Mouse (Mus musculus) heart, embryonic 12.5 days (tissue): ENCODE results near the gene Nepn. TPM values are rescaled to one million over a fixed set of nuclear protein-coding genes. Genes with fewer than 3 reads are reported as not detected.
A peak's percentile ranks its signal among the peaks of the same experiment; 100 is the strongest.

Experiments used
- ATAC-seq: fragments of 200-750 bp; cut with Nextera tagmentation; 2 replicates; pipeline ENCODE4 v1.8.0; 2017; ENCODE audit warnings: moderate TSS enrichment, moderate library complexity; ENCODE audit not compliant: insufficient number of reproducible peaks, low FRiP score
- H3K27ac ChIP-seq: fragments of 300-500 bp; sonication (generic); 2 replicates; pipeline ENCODE4 v1.5.1; 2016; ENCODE audit warnings: mild to moderate bottlenecking, moderate library complexity; ENCODE audit not compliant: poor library complexity, severe bottlenecking
- H3K27me3 ChIP-seq: fragments of 300-500 bp; sonication (generic); replicated peaks from 2 replicates; pipeline ENCODE4 v1.6.1; 2016; ENCODE audit warnings: mild to moderate bottlenecking, moderate library complexity
- H3K36me3 ChIP-seq: fragments of 300-500 bp; sonication (generic); 2 replicates; pipeline ENCODE4 v1.6.1; 2016; ENCODE audit warnings: mild to moderate bottlenecking, moderate library complexity
- H3K4me1 ChIP-seq: fragments of 300-500 bp; sonication (generic); replicated peaks from 2 replicates; pipeline ENCODE4 v1.6.1; 2016; ENCODE audit warnings: mild to moderate bottlenecking
- H3K4me2 ChIP-seq: fragments of 300-500 bp; sonication (generic); 2 replicates; pipeline ENCODE4 v1.6.1; 2016; ENCODE audit warnings: mild to moderate bottlenecking, moderate library complexity
- H3K4me3 ChIP-seq: fragments of 300-500 bp; sonication (generic); 2 replicates; pipeline ENCODE4 v1.5.1; 2016; ENCODE audit warnings: mild to moderate bottlenecking
- H3K9ac ChIP-seq: fragments of 300-500 bp; sonication (generic); 2 replicates; pipeline ENCODE4 v1.6.1; 2016; ENCODE audit warnings: mild to moderate bottlenecking, moderate library complexity
- H3K9me3 ChIP-seq: fragments of 300-500 bp; sonication (generic); replicated peaks from 2 replicates; pipeline ENCODE4 v1.6.1; 2016; ENCODE audit warnings: mild to moderate bottlenecking, moderate library complexity
- WGBS: fragments of 180-500 bp; shearing (Covaris S2); methylation state at CpG from one replicate; pipeline ENCODE4 v1.1.7; 2016; 5-methylcytosine and 5-hydroxymethylcytosine counted together
- polyA plus RNA-seq: library from polyadenylated mRNA; unstranded; fragments of >200 nt; fragmentation: Nextera tagmentation; extraction: Ambion mirVana; gene quantifications from 2 replicates; pipeline ENCODE4 v1.2.1, GENCODE M21; 2016

Gene Nepn
- polyA plus RNA-seq, 1 experiment from 2014 or later, result not detected

DNA sequence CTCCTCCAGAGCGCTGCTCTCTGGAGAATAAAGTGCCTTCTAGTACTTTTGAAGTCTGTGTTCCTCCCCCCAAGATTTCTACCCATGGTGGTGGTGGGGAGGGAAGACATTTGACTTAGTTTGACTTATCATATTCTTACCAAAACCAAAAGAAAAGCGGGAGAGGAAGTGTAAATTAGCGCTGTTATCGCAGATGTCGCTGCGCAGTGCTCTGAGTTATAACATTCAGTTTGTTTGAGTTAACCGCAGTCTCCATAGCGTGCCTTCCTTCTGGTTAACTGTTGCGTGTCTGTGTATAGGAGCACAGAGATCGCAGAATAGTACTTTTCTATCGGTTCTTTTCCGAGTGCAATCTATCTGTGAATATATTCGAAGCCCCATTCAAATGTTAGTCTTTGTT lies 16.4 kb downstream of the Nepn start:
- Histone ChIP-seq H3K36me3 (no peaks in the 10 kb centered on the region), H3K27ac (no peak overlapping the region), H3K27me3 (no peaks in the 10 kb centered on the region), H3K9me3 (no peaks in the 10 kb centered on the region), H3K4me2 (no peak overlapping the region), H3K4me3 (no peak overlapping the region), H3K4me1 (no peaks in the 10 kb centered on the region), H3K9ac (no peak overlapping the region)
- WGBS, result 84% methylated on average over 13 of the region's 13 CpGs
- ATAC-seq, result no peak

DNA sequence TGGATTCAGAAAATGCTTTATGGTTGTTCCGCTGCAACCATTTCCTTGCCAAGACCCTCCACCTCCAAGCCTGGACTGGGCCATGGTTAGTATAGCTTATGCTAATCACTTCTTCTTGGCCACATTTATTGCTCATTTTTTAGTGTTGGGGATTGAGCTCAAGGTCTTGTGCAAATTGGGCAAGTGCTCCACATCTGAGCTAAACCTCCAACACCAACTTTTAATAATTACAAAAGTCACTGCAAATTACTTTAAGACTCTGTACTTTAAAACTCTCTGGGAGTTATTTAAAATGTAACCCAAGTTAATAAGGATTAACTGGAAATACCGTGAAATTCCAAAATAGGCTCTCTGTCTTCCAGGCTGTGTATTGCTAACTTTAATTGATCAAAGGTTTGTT lies 18.8 kb downstream of the Nepn start:
- H3K9ac ChIP-seq, result no peak overlapping the region
- H3K36me3 ChIP-seq, result no peaks in the 10 kb centered on the region
- no peak overlapping the region for H3K27ac ChIP-seq
- no peak overlapping the region for H3K4me3 ChIP-seq
- no peaks in the 10 kb centered on the region for H3K27me3 ChIP-seq
- no peaks in the 10 kb centered on the region for H3K4me1 ChIP-seq
- WGBS, result 83% methylated on average over 2 of the region's 2 CpGs
- no peaks in the 10 kb centered on the region for H3K9me3 ChIP-seq
- no peak overlapping the region for H3K4me2 ChIP-seq
- ATAC-seq, result no peak

DNA sequence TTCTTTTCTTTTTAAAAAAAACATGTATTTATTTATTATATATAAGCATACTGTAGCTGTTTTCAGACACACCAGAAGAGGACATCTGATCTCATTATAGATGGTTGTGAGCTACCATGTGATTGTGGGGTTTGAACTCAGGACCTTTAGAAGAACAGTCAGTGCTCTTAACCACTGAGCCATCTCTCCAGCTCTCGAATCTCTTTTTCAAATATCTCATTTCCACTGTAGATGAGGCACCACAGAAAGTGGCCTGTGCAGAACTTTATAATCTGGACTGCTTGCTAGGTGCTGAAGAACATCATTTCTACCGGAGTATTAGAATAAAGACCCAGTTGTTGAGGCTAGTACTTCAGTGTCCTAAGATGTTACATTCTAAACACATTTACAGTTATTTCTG lies 26.2 kb downstream of the Nepn start:
- H3K27me3 ChIP-seq, result no peaks in the 10 kb centered on the region
- no peak overlapping the region for H3K27ac ChIP-seq
- no peak overlapping the region for H3K4me2 ChIP-seq
- WGBS, result 73% methylated on average over 2 of the region's 2 CpGs
- peaks cover 12% of the 10 kb centered on the region for H3K4me1 ChIP-seq
- H3K36me3 ChIP-seq, result no peaks in the 10 kb centered on the region
- H3K9ac ChIP-seq, result no peak overlapping the region
- ATAC-seq, result no peak
- H3K4me3 ChIP-seq, result no peak overlapping the region
- H3K9me3 ChIP-seq, result no peaks in the 10 kb centered on the region

DNA sequence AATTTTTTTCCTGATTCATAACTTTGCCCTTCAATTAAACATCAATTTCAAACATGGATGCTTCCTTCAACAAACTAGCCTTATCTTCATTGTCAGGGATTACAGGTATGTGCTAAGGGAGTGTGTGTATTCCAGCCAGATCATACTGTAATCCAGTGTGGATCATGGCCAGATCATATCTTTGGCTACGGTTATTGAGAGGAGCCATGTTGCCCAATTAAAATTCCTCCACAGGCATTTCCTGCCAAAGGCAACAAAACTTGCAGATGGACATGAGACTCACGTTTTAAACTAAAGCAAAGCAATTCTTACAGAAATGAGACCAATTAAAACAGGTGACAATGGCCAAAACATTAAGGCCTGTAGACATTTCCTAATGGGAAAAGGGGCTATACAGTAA lies 27.7 kb downstream of the Nepn start:
- H3K36me3 ChIP-seq, result no peaks in the 10 kb centered on the region
- H3K9ac ChIP-seq, result no peak overlapping the region
- H3K4me3 ChIP-seq, result peak overlapping the region; percentile 82
- 58% methylated on average over 2 of the region's 2 CpGs for WGBS
- peak overlapping the region; percentile 66 for H3K4me2 ChIP-seq
- H3K27me3 ChIP-seq, result no peaks in the 10 kb centered on the region
- no peak for ATAC-seq
- H3K4me1 ChIP-seq, result peaks cover 20% of the 10 kb centered on the region
- no peaks in the 10 kb centered on the region for H3K9me3 ChIP-seq
- no peak overlapping the region for H3K27ac ChIP-seq

DNA sequence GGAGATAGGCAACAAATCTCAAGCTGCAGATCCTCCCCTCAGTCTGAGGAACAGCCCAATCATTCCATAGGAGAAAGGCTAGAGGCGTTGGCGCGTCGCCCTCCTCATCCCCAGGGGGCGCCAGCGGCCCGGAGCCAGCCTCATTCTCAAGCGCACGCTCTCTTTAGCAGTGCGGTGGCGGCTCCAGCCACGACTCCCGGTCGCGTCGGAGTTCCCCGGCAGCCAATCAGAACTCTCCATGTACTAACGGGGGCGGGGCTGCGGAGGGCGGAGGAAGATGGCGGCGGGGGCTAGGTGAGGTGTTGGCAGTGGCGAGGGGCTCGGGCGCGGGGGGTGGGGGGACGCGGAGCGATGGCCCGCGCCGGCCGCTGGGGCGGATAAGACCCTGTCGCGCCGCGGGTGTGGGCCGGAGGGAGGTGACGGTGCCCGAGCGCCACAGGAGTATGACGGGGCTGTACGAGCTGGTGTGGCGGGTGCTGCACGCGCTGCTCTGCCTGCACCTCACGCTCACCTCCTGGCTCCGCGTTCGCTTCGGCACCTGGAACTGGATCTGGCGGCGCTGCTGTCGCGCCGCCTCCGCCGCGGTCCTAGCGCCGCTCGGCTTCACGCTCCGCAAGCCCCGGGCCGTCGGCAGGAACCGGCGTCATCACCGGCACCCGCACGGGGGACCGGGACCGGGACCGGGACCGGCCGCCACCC lies 28.7 kb downstream of the Nepn start, which contains the start of gene Nus1:
Gene Nus1 (plus strand): TSS at position 249 of the 699 bp plus-strand sequence.
- H3K4me1 ChIP-seq, result peaks cover 30% of the 10 kb centered on the region
- H3K9ac ChIP-seq, result peak within 1 kb of the TSS; percentile 85
- no peaks in the 10 kb centered on the region for H3K36me3 ChIP-seq
- no peaks in the 10 kb centered on the region for H3K27me3 ChIP-seq
- ATAC-seq, result peak; percentile 99
- under 1% methylated on average over 63 of the region's 79 CpGs for WGBS
- H3K4me2 ChIP-seq, result peak within 1 kb of the TSS; percentile 87
- no peaks in the 10 kb centered on the region for H3K9me3 ChIP-seq
- peak within 1 kb of the TSS; percentile 90 for H3K27ac ChIP-seq
- peak within 1 kb of the TSS; percentile 82 for H3K4me3 ChIP-seq

DNA sequence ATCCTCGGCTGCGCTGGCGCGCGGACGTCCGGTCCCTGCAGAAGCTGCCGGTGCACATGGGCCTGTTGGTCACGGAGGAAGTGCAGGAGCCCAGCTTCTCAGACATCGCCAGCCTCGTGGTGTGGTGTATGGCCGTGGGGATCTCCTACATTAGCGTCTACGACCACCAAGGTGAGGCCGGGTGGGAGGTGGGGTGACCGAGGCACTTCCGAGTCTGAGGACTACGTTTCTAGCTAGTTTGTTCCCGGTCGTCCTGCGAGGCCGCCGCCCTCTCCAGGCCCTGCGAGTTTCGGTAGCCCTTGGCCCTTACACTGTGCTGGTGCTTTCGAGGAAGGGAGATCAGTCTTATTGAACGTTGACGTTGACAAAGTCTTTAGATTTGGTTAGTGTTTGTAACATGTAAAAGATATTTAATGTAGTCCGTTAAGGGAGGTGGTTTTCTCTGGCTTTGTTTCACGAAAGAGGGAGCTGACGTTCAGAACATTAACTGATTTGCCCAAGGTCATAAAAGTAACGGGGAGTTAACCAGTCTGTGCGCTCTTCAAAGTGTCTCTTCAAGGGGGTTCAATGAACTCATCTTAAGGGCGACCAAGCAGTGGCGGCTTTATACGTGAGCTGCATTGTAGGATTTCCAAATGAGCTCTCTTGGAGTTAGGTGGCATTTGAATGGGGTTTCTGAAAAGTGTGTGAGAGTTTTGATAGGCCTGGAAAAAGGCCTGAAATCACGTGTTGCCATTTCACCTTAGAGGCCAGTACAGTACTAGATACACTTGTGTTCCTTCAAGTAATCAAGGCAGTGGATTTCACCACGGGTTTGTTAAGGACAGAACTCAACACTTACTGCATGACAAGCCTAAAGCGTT lies 29.5 kb downstream of the Nepn start:
- H3K27ac ChIP-seq, result peak overlapping the region; percentile 90
- H3K9ac ChIP-seq, result peak overlapping the region; percentile 85
- ATAC-seq, result peak; percentile 34
- H3K4me3 ChIP-seq, result peak overlapping the region; percentile 82
- H3K27me3 ChIP-seq, result no peaks in the 10 kb centered on the region
- H3K9me3 ChIP-seq, result no peaks in the 10 kb centered on the region
- H3K36me3 ChIP-seq, result no peaks in the 10 kb centered on the region
- peak overlapping the region; percentile 87 for H3K4me2 ChIP-seq
- peaks cover 33% of the 10 kb centered on the region for H3K4me1 ChIP-seq
- WGBS, result 1% methylated on average over 39 of the region's 39 CpGs

DNA sequence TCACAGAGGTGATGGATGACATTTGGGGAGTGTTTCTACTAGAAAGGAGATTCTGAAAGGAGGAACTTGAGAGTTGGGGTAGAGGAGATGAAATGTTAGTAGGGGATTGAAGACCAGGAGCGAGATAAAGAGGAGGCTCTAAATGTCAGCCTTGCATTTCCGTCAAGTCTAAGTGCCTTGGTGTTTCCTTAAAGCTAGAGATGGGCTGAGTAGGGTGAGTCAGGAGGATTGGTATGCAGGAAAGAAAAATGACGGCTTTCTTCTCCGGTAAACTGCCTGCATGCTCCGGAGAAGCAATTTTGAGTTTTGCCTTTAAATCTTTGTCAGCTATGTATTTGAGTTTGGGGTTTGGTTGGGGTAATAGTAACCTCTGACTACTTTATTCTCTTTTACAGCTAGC lies 30.2 kb downstream of the Nepn start:
- peak overlapping the region; percentile 82 for H3K4me3 ChIP-seq
- H3K27me3 ChIP-seq, result no peaks in the 10 kb centered on the region
- no peaks in the 10 kb centered on the region for H3K36me3 ChIP-seq
- peak overlapping the region; percentile 85 for H3K9ac ChIP-seq
- no peak overlapping the region for H3K27ac ChIP-seq
- 31% methylated on average over 5 of the region's 5 CpGs for WGBS
- H3K9me3 ChIP-seq, result no peaks in the 10 kb centered on the region
- H3K4me1 ChIP-seq, result peaks cover 33% of the 10 kb centered on the region
- H3K4me2 ChIP-seq, result peak overlapping the region; percentile 87
- no peak for ATAC-seq

DNA sequence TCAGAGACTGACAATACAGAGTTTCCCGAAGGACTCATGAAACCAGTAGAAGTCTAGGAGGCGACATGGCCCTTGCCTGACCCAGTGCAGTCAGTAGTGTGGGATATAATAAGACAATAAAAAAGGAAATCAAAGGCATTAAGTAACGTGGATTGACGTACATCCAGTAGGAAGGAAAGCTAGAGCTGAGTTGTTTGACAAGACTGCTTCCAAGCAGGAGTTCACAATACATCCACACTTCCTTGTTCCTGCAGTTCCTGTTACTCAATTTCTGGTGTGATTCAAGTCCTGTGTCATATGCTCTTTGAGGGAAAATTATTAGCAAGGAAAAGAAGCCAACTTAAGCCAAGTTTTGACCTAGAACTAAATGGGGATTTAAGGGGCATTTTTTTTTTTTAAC lies 30.6 kb downstream of the Nepn start:
- H3K9me3 ChIP-seq, result no peaks in the 10 kb centered on the region
- no peak overlapping the region for H3K27ac ChIP-seq
- peaks cover 33% of the 10 kb centered on the region for H3K4me1 ChIP-seq
- peak overlapping the region; percentile 82; the same call in 1 of the 2 replicates for H3K4me3 ChIP-seq
- no peak for ATAC-seq
- H3K9ac ChIP-seq, result no peak overlapping the region
- 76% methylated on average over 4 of the region's 4 CpGs for WGBS
- no peaks in the 10 kb centered on the region for H3K36me3 ChIP-seq
- peak overlapping the region; percentile 87 for H3K4me2 ChIP-seq
- H3K27me3 ChIP-seq, result no peaks in the 10 kb centered on the region

DNA sequence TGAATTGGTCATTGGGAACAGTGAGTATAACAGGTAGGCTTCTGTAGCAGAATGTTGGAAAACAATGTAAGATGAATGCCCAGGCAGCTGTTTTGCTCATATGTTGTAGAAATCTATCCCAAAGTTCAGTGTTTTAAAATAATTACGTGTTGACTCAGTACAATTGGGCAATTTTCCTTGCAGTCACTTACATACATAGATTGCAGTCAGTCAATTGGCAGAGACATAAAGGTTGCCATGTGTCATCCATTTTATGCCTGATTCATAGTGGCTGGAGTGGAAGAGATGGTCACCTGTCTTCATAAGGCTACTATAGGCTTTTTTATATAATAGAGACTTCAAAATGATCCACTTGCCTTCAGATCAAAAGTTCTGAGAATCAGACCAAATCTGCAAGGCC lies 31.8 kb downstream of the Nepn start:
- no peak overlapping the region for H3K4me3 ChIP-seq
- H3K4me1 ChIP-seq, result peaks cover 33% of the 10 kb centered on the region
- H3K4me2 ChIP-seq, result no peak overlapping the region
- 96% methylated on average over 1 of the region's 1 CpGs for WGBS
- H3K9ac ChIP-seq, result no peak overlapping the region
- no peaks in the 10 kb centered on the region for H3K36me3 ChIP-seq
- no peaks in the 10 kb centered on the region for H3K27me3 ChIP-seq
- no peak overlapping the region for H3K27ac ChIP-seq
- no peaks in the 10 kb centered on the region for H3K9me3 ChIP-seq
- ATAC-seq, result no peak

DNA sequence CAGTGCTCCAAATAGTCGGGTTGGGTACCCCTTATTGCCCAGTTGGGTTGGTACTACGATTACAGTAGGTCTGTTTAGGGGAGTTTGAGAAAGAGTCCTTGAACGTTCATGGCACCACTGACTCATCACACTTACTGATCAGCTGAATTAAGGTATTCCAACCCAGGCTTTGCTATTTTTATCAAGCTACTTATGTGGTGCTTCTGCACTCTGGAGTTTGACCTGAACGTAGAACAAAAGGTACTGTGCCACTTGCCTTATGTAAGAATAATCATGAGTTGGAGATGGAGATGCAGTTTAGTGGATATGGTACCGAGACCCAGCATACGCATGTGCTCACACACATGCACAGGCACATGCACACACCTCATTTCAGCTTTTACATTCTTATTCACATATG lies 32.9 kb downstream of the Nepn start:
- 77% methylated on average over 6 of the region's 6 CpGs for WGBS
- Histone ChIP-seq H3K9me3 (no peaks in the 10 kb centered on the region), H3K4me1 (peaks cover 42% of the 10 kb centered on the region), H3K27me3 (no peaks in the 10 kb centered on the region), H3K4me2 (no peak overlapping the region), H3K27ac (no peak overlapping the region), H3K9ac (no peak overlapping the region), H3K4me3 (no peak overlapping the region), H3K36me3 (no peaks in the 10 kb centered on the region)
- no peak for ATAC-seq

DNA sequence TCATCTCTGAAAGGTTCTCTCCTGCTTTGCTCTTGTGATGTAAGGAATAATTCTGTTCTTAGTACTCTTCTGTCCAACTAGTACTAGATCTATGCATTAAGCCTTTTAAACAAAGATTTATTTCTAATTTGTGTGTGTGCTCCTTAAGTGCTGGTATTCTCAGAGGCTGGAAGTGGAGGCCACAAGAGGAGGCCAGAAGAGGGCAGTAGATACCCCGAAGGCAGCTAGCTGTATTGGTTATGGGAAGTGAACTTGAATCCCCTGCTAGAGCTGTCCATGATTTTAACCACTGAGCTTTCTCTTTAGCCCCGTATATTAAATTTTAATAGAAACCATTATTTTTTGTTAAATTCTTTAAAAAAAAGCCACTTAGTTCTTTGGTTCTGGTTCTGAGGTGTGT lies 34.3 kb downstream of the Nepn start:
- no peaks in the 10 kb centered on the region for H3K36me3 ChIP-seq
- H3K27ac ChIP-seq, result no peak overlapping the region
- no peaks in the 10 kb centered on the region for H3K9me3 ChIP-seq
- H3K4me2 ChIP-seq, result no peak overlapping the region
- WGBS, result 76% methylated on average over 2 of the region's 2 CpGs
- H3K9ac ChIP-seq, result no peak overlapping the region
- H3K4me3 ChIP-seq, result no peak overlapping the region
- no peaks in the 10 kb centered on the region for H3K27me3 ChIP-seq
- ATAC-seq, result no peak
- H3K4me1 ChIP-seq, result peaks cover 42% of the 10 kb centered on the region
